Comparison of ENCODE assay signal across 30 mouse cellular contexts in the genomic region with DNA sequence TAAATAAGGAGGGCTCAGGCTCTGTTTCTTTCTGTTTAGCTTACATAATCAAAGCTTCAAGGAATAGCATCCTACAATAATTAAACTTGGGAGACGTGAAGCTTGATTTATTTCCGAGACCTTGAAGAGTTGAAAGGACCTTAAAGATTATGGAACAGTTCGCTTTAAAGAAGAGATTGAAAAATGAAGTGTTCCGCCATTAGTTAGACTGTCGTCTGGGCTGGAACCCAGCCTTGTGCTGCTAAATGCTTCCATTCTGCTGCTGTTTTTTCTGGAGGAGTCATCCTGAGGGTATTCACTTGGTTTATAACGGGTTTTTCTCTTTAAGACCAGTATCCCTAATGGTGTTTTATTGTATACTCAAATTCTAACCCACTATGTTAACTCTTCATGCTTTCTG.
"Had no signal": no experiment of that assay in that cellular context is flagged by ENCODE, and none has a peak within 500 bp of the region (broad histone marks: within the 10 kb centered on the region; RNA-seq: fewer than 3 reads in every experiment).

No protein-coding gene starts in this region.

- H3K36me3 ChIP-seq: midbrain, embryonic 12.5 days; midbrain, embryonic 13.5 days; midbrain, embryonic 15.5 days had no signal

- H3K4me1 ChIP-seq: limb, embryonic 10.5 days; limb, embryonic 12.5 days; limb, embryonic 13.5 days; lung, embryonic 15.5 days; midbrain, embryonic 10.5 days; midbrain, embryonic 12.5 days; midbrain, embryonic 15.5 days had no signal

- H3K9ac ChIP-seq: limb, embryonic 12.5 days; limb, embryonic 13.5 days; limb, embryonic 15.5 days; liver, embryonic 12.5 days; liver, embryonic 13.5 days; liver, embryonic 14.5 days; liver, embryonic 15.5 days; liver, postnatal 0 days; lung, embryonic 15.5 days; midbrain, embryonic 12.5 days; midbrain, embryonic 13.5 days; midbrain, embryonic 15.5 days had no signal

- H3K27ac ChIP-seq: left cerebral cortex, adult 2 months; limb, embryonic 10.5 days; limb, embryonic 12.5 days; limb, embryonic 13.5 days; liver, embryonic 12.5 days; liver, embryonic 13.5 days; liver, embryonic 14.5 days; liver, embryonic 15.5 days; lung, embryonic 15.5 days; macrophage; midbrain, embryonic 10.5 days; midbrain, embryonic 12.5 days; midbrain, embryonic 13.5 days; midbrain, embryonic 15.5 days had no signal

- H3K9me3 ChIP-seq: limb, embryonic 10.5 days; limb, embryonic 12.5 days; limb, embryonic 13.5 days; limb, embryonic 15.5 days; liver, embryonic 12.5 days; liver, embryonic 13.5 days; liver, embryonic 15.5 days; lung, embryonic 15.5 days; megakaryocyte, embryonic 14.5 days; midbrain, embryonic 10.5 days; midbrain, embryonic 12.5 days; midbrain, embryonic 13.5 days; midbrain, embryonic 15.5 days had no signal

- H3K27me3 ChIP-seq: limb, embryonic 12.5 days; limb, embryonic 13.5 days; limb, embryonic 15.5 days; liver, embryonic 12.5 days; liver, embryonic 13.5 days; liver, embryonic 15.5 days; lung, embryonic 15.5 days; megakaryocyte, embryonic 14.5 days; midbrain, embryonic 12.5 days; midbrain, embryonic 13.5 days; midbrain, embryonic 15.5 days had no signal

- H3K4me3 ChIP-seq: left cerebral cortex, adult 2 months; limb, embryonic 10.5 days; limb, embryonic 12.5 days; limb, embryonic 13.5 days; limb, embryonic 15.5 days; liver, embryonic 12.5 days; liver, embryonic 13.5 days; liver, embryonic 15.5 days; lung, embryonic 15.5 days; megakaryocyte, embryonic 14.5 days; midbrain, embryonic 10.5 days; midbrain, embryonic 12.5 days; midbrain, embryonic 13.5 days; midbrain, embryonic 15.5 days; myocyte had no signal

- ATAC-seq: liver, embryonic 12.5 days; liver, postnatal 0 days; lung, postnatal 0 days; midbrain, embryonic 13.5 days; midbrain, embryonic 15.5 days; midbrain, embryonic 16.5 days had no signal

- H3K4me2 ChIP-seq: limb, embryonic 12.5 days; limb, embryonic 13.5 days; limb, embryonic 15.5 days; liver, embryonic 11.5 days; liver, embryonic 12.5 days; liver, embryonic 13.5 days; liver, embryonic 15.5 days; lung, embryonic 15.5 days; midbrain, embryonic 11.5 days; midbrain, embryonic 12.5 days; midbrain, embryonic 13.5 days; midbrain, embryonic 15.5 days had no signal

- DNase-seq: left cerebral cortex, postnatal 4 days; liver; liver, embryonic 13.5 days; liver, postnatal 0 days; lung, adult 18-20 months; lung, adult 2 months; lung, postnatal 10 days; lung, postnatal 14 days; lung, postnatal 4 days; midbrain, embryonic 14.5 days had no signal
